Mouse (Mus musculus) kidney, adult 2 months (tissue): ENCODE results near the gene Zfp385c.

Experiments
- CTCF ChIP-seq: fragments of 200-500 bp; conservative IDR thresholded peaks from 2 replicates; pipeline ENCODE4 v1.5.1; 2011; ENCODE audit warnings: low read depth, mild to moderate bottlenecking, control low read depth, low read length, moderate library complexity, mixed read lengths; ENCODE audit not compliant: insufficient read depth, insufficient read length
- POLR2A ChIP-seq: fragments of 200-500 bp; IDR thresholded peaks from one replicate; pipeline ENCODE4 v1.6.1; 2011; ENCODE audit warnings: low read depth, low read length, control low read depth

DNA sequence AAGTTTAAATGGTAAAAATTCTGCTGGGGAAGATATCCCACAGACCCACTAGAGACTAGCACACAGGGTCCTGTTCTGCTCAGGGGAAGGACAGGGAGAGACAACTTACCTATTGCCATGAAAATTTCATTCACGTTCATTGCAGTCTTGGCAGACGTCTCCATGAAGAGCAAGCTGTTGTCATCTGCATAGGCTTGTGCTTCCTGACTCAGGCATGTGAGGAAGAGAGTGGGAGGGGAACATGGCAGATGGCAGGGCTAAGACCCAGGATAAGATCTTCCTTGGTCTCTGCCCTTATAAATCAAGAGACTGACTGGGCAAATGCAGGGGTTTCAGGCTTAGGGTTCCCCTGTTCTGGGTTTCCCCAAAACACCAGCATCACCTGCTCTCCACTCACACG lies 24.4 kb upstream of the Zfp385c start:
- TF ChIP-seq POLR2A (no peak), CTCF (no peak)
